Mouse (Mus musculus) megakaryocyte, embryonic 14.5 days (primary cell): ENCODE results near the gene Crhbp.

Source experiments
- FLI1 ChIP-seq: IDR thresholded peaks from 2 replicates; pipeline ENCODE4 v1.6.1; 2012; ENCODE audit warnings: low read length, inconsistent platforms, mixed read lengths
- GATA1 ChIP-seq: IDR thresholded peaks from 3 replicates; pipeline ENCODE4 v1.6.1; 2012; ENCODE audit warnings: mixed read lengths, low read length, inconsistent platforms, borderline replicate concordance

GRCm38 (mm10) chr13:95418575-95419203, 26.0 kb downstream of the Crhbp start:
- TF ChIP-seq GATA1 (no peak), FLI1 (no peak)
